Mouse (Mus musculus) E14TG2a.4 (cell line): Measurements from ENCODE around the gene Nsmce3.

Experiments used
- H3K27me3 ChIP-seq: 2 replicates; pipeline ENCODE4 v1.6.1; 2014; ENCODE audit warnings: low read length, control low read depth; ENCODE audit not compliant: insufficient read depth
- H3K36me3 ChIP-seq: 2 replicates; pipeline ENCODE4 v1.6.1; 2014; ENCODE audit warnings: low read length, control low read depth; ENCODE audit not compliant: insufficient read depth
- H3K4me1 ChIP-seq: replicated peaks from 2 replicates; pipeline ENCODE4 v1.6.1; 2014; ENCODE audit warnings: low read depth, low read length, control low read depth
- H3K4me3 ChIP-seq: replicated peaks from 2 replicates; pipeline ENCODE4 v1.5.1; 2014; ENCODE audit warnings: mild to moderate bottlenecking, low read length
- H3K9me3 ChIP-seq: 2 replicates; pipeline ENCODE4 v1.6.1; 2014; ENCODE audit warnings: low read length, control low read depth
- CTCF ChIP-seq: conservative IDR thresholded peaks from 2 replicates; pipeline ENCODE4 v1.5.1; 2014; ENCODE audit warnings: low read length
- NANOG ChIP-seq: IDR thresholded peaks from 2 replicates; pipeline ENCODE4 v1.6.1; 2014; ENCODE audit warnings: borderline replicate concordance, low read length, mixed read lengths
- POU5F1 ChIP-seq: IDR thresholded peaks from 2 replicates; pipeline ENCODE4 v1.6.1; 2014; ENCODE audit warnings: low read length, borderline replicate concordance

The Nsmce3 gene

GRCm38 (mm10) chr7:64839281-64839680 lies 33.5 kb downstream of the Nsmce3 start:
- Histone ChIP-seq H3K4me3 (peak overlapping the region; percentile 56; the same call in 1 of the 2 replicates), H3K9me3 (peaks cover 22% of the 10 kb centered on the region), H3K27me3 (no peaks in the 10 kb centered on the region), H3K4me1 (peaks cover 51% of the 10 kb centered on the region), H3K36me3 (peaks cover 3% of the 10 kb centered on the region; the same call in 1 of the 2 replicates)
- TF ChIP-seq NANOG = no peak

- no peaks in the 10 kb centered on the region for H3K36me3 ChIP-seq
- peaks cover 33% of the 10 kb centered on the region for H3K4me1 ChIP-seq
- TF ChIP-seq POU5F1 = no peak
- TF ChIP-seq NANOG = peak; percentile 59
- no peaks in the 10 kb centered on the region for H3K9me3 ChIP-seq
- H3K27me3 ChIP-seq = no peaks in the 10 kb centered on the region
- H3K4me3 ChIP-seq = no peak overlapping the region; the same call in 1 of the 2 replicates
These were observed 42.4 kb downstream of the Nsmce3 start for GRCm38 (mm10) chr7:64830214-64830995.

DNA sequence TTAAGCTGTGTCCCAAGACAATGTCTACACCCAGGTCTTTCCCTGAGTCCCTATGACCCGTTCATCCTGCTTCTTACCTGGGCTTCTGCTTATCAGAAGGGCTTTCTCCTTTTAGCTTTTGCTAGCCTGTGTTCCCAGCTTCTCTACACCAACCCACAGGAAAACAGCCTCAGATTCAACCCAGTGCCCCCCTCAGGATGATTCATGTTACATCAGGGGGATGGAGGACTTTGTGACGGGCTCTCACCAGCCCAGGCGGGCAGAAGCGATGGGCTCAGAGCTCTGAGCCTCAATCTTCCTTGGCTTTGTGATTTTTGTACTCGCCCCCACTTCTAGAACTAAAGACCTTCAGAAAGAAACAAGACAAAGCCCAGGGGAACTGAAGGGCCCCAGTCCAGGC lies 51.7 kb downstream of the Nsmce3 start:
- TF ChIP-seq NANOG (no peak), POU5F1 (no peak), CTCF (peak; percentile 30)
- H3K27me3 ChIP-seq = no peaks in the 10 kb centered on the region
- H3K4me3 ChIP-seq = no peak overlapping the region
- 0 out of 2 replicates have a peak, but pooled peaks cover 3% of the 10 kb centered on the region for H3K4me1 ChIP-seq
- H3K9me3 ChIP-seq = no peaks in the 10 kb centered on the region
- no peaks in the 10 kb centered on the region for H3K36me3 ChIP-seq

- TF ChIP-seq NANOG = no peak
- TF ChIP-seq CTCF = no peak
- no peak for TF ChIP-seq POU5F1
- Histone ChIP-seq H3K4me1 (0 out of 2 replicates have a peak, but pooled peaks cover 3% of the 10 kb centered on the region), H3K4me3 (no peak overlapping the region), H3K27me3 (no peaks in the 10 kb centered on the region), H3K36me3 (no peaks in the 10 kb centered on the region), H3K9me3 (no peaks in the 10 kb centered on the region)
These were observed 53.1 kb downstream of the Nsmce3 start for GRCm38 (mm10) chr7:64819683-64820082.
